Mouse (Mus musculus) cerebellum, adult 9-11 months (tissue): Measurements from ENCODE around the gene Wdr43.

Source experiments
- DNase-seq: peaks from one replicate; pipeline ENCODE4 v3.0.0; 2022

The Wdr43 gene

DNA sequence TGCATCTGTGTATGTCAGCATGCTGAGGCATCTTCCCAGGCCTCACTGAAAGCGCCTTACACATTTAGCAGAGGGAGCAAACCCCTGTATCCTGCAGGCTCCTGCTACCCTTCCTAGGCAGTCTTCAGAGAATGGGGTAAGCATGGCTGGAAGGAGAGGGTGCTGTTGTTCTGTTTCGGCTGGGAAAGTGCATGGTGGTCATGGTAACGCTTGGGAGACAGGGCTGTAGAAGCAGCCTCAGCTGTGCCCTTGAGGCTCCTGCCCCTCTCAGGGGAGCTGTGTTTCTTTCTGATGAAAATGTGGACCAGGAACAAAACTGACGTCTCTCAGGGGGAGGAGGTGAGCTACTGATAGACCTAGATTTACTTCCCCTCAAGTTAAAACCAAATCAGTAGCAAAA is 92.0 kb downstream of the Wdr43 start:
- no peak for DNase-seq
